Mouse (Mus musculus) hindlimb bud, embryonic 11.5 days (tissue): Measurements from ENCODE around the gene Naaladl1.

Experiments used
- DNase-seq: peaks from one replicate; pipeline ENCODE4 v3.0.0-alpha.2; 2012; ENCODE audit warnings: low read depth, low spot score; ENCODE audit errors: extremely low spot score

Gene Naaladl1

GRCm38 (mm10) chr19:6105586-6105985, at the start of gene Naaladl1:
Gene Naaladl1 (plus strand): TSS chr19:6105782.
- no peak for DNase-seq

- DNase-seq = no peak
These were observed 48.9 kb upstream of the Naaladl1 start for GRCm38 (mm10) chr19:6056696-6057095.

GRCm38 (mm10) chr19:6057313-6058096, 48.1 kb upstream of the Naaladl1 start, which contains the start of the genes Mrpl49 and Fau:
Gene Mrpl49 (minus strand): TSS chr19:6057785.
Gene Fau (plus strand): TSS chr19:6057844.
- DNase-seq = peak; percentile 91

DNA sequence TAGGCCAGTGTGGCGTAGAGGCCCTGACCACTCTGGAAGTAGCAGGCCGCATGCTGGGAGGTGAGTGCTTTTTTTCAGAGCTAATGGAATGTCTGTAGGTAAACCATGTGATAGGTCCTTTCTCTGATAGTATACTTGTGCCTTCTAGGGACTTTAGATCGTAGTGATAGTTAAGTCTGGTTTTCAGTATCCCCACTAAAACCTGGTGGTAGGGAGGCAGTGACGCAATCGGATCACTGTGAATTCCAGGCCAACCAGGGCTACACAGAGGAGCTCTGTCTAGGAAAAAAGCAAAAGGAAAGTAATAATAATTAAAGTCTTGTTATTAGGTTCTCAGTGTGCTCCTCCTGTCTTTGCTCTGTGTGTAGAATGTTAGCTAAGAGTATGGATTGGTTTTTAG, 47.1 kb upstream of the Naaladl1 start:
- DNase-seq = no peak

- DNase-seq = no peak
These were observed 46.6 kb upstream of the Naaladl1 start for GRCm38 (mm10) chr19:6058966-6059365.

DNA sequence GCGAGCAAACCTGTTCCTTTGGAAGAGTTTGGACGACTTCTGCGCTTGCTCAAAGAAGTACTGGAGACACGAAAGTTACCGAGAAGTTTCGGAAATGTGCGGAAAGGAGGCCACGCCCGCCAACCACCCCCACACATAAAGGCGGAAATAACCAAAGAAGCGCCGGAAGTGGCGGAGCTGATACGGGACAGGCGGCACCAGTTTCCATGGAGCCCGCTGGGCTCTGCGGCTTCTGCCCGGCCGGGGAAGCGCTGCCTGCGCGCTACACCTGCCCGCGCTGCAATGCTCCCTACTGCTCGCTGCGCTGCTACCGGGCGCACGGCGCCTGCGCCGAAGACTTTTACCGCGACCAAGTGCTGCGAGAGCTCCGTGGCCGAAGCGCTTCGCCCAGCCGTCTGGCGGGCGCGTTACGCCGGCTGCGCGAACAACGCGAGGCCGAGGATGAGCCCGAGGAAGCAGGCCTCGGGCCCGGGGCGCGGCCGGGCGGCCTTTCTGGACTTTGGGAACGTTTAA, 44.5 kb upstream of the Naaladl1 start, which contains the start of gene Znhit2:
Znhit2 (plus strand) TSS at position 172 of the 513 bp plus-strand sequence.
- DNase-seq = peak; percentile 83

DNA sequence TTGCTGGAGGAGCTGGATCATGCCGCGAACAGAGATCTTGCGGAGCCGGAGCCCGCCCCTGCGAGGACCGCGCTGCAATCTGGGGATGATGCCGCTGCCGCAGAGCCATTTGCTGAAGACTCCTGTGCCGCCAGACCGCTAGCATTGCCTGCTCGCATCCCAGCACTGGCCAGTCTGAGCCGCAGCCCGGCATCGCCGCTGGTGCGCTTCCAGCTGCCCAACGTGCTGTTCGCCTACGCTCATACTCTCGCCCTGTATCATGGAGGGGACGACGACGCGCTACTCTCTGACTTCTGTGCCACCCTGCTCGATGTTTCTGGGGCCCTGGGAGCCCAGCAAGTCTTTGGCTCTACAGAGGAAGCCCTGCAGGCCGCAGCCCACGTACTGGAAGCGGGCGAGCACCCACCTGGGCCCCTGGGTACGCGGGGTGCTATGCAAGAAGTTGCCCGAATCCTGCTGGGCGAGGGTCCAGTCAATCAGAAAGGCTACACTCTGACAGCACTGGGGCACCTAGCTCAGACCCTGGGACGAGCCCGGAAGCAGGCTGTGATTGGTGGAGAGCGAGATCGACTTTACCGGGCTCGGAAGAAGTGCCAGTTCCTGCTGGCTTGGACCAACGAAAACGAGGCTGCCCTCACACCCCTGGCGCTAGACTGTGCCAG, 43.8 kb upstream of the Naaladl1 start:
- DNase-seq = no peak

DNA sequence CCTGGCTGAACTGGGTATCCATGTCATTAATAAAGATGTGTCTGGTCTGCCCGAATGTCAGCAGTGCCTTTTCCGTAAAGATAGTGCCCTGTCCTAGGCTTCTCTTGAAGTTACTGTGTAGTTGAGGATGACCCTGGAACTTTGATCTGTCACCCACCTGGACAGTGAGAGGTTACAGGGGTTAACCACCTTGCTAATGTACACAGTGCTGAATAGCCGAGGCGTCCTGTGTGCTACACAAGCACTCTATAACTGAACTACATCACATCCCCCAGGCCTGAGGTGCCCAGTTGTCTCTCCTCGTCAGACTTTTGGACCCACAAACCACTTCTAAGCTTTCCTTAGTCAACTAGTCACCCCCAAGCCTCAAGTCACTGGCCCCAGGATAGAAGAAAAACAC, 43.2 kb upstream of the Naaladl1 start:
- DNase-seq = no peak

GRCm38 (mm10) chr19:6063081-6063480, 42.5 kb upstream of the Naaladl1 start:
- DNase-seq = no peak

- DNase-seq = no peak
These were observed 39.0 kb upstream of the Naaladl1 start for GRCm38 (mm10) chr19:6066571-6066970.

- DNase-seq = no peak
These were observed 38.4 kb upstream of the Naaladl1 start for GRCm38 (mm10) chr19:6067011-6067723.

- DNase-seq = no peak
These were observed 37.7 kb upstream of the Naaladl1 start, which contains the start of gene Tm7sf2 for GRCm38 (mm10) chr19:6067724-6068415. Gene Tm7sf2 (minus strand): TSS chr19:6068373.

DNA sequence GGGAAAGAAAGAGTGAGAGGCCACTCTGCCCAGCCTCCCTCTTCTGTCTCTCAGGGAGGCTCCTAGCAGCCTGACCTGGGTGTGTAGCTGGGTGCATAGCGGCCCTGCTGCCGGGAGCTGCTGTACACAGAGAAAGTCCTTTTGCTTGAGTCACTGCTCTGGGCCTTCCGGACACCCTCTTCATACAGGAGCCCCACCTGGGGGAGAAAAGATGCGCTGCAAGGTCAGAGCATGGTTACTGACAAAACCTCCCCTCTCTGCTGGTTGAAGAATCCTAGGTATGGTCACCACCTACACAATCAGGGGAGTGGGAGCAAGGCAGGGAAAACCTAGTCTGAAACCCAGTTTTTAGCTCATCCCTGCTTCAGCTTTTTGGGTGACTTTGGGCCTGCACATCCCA, 36.6 kb upstream of the Naaladl1 start:
- no peak for DNase-seq

DNA sequence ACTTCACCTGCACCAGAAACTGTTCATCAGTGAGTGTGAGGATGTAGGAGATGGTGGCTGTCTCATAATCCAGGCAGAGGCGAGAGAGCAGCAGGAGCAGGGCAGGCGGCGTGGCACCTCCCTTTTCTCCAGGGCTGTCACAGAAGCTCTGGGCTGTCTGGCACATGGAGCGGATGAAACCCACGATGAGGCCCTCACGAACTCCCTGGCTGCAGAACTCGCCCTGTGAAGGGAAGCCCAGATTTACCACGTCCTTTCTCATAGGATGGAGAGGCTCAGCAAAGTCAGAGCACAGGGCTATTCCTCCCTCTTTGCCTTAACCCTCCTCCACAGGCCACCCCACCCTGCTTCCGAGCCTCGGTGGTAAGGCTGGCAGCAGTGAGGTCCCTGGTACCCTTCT, 35.7 kb upstream of the Naaladl1 start:
- DNase-seq = no peak

DNA sequence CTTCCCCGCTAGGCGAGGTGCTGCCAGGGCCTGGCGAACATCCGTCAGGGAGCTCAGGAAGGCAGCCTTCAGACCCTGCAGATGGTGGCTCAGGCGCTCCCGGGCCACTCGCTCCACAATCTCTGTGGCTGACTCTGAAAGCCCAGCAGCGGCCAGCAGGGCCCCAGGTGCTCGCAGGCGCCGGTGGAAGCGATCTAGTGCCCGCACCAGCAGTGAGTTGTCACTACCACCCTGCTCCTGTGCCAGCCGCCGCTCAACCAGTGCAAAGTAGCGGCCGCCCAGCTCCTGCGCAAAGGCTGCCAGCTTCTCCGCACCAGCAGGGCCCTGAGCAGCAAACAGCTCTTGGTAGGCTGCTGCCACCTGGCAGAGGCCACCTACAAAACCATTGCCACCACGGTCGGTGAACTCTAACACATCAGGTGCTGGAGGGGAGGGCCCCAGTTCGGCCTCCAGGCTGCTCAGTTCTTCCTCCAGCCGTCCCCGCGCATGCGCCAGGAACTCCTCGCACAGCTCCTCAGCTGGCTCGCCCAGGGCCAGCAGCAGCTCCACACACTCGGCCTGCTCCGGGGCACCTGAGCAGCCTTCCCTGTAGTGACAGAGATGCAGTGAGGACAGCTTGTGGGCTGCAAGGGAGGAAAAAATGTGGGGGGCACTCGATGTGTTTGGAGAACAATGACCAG, 34.9 kb upstream of the Naaladl1 start:
- no peak for DNase-seq

DNA sequence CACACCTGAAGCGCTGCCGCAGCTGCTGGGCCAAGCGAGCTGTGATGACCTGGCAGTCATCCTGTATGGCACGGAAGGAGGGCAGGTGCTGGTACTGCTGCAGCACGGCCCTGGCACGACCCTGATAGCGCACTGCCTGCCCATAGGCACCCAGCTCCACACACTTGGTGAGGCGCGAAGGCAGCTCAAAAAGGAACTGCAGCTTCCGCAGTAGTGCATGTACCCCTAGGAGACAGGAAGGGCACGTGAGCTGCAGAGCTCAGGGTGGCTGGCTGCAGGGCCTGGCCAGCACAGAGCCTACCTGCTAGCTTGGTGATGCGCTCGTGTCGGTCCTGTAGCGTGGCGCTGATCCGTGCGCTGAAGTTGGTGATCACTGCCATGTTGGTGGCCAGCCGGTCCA, 34.3 kb upstream of the Naaladl1 start:
- DNase-seq = no peak

- no peak for DNase-seq
These were observed 31.7 kb upstream of the Naaladl1 start for GRCm38 (mm10) chr19:6073889-6074288.

GRCm38 (mm10) chr19:6076564-6077393, 28.8 kb upstream of the Naaladl1 start, which contains the start of gene Vps51:
Gene Vps51 (minus strand): TSS chr19:6077231.
- DNase-seq = no peak

DNA sequence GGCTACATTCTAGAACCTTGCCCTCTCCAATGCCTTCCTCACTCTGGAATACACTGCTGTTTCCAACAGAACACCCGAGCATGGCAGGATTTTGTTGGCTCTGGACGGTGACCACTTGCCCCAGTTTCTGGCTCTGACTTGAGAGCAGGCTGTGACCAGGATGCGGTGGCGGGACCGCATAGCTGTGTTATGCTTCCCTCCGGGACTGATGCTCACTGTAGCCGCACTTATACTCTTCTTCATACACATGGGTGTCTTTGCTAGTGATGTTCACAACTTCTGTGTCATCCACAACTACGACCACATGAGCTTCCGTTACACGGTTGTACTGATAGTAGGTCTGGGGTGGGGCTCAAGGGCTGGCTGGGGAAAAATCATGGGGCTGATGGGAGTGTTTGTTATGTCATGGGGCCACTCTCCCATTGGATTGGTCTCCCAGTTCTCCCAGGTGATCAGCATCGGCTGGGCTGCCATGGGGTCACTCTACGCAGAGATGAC, 25.6 kb upstream of the Naaladl1 start, which contains the start of gene Tmem262:
Tmem262 (plus strand) TSS at position 51 of the 498 bp plus-strand sequence.
- DNase-seq = no peak
